Mouse (Mus musculus) left cerebral cortex, adult 6 months (tissue): ENCODE measurements around the gene Cpa1. TPM values are rescaled to one million over a fixed set of nuclear protein-coding genes. Genes with fewer than 3 reads are reported as not detected.

Source experiments
- long read RNA-seq, 2 experiments: library from polyadenylated mRNA; unstranded; transcript quantifications; one replicate each; pipeline ENCODE4 v2.0.0; 2019 to 2020
- polyA plus RNA-seq: library from polyadenylated mRNA; unstranded; fragments of <200 nt; fragmentation: Nextera tagmentation; gene quantifications from 2 replicates; pipeline ENCODE4 v1.2.3, GENCODE M21; 2021

Gene Cpa1
- not detected in 2 replicates for polyA plus RNA-seq
- long read RNA-seq, experiment 1: 0 reads
- long read RNA-seq, experiment 2: 0 reads

GRCm38 (mm10) chr6:30638674-30639268 lies at the start of gene Cpa1:
Gene Cpa1, plus strand, starts transcription at chr6:30639218.

GRCm38 (mm10) chr6:30610710-30611109 lies 28.3 kb upstream of the Cpa1 start, which contains the start of gene Cpa5:
Gene Cpa5, plus strand, starts transcription at chr6:30611010.

GRCm38 (mm10) chr6:30693350-30693991 lies 54.5 kb downstream of the Cpa1 start, which contains the start of gene Cep41:
Gene Cep41, minus strand, starts transcription at chr6:30693749.

Other genes starting within 250 kb of the Cpa1 start
- gene Zc3hc1, start 248.2 kb upstream of the Cpa1 start, polyA plus RNA-seq: 28.7 and 40.5 TPM in 2 replicates
- gene Klhdc10, start 237.3 kb upstream of the Cpa1 start, polyA plus RNA-seq: 4.3 and 5.1 TPM in 2 replicates
- 28.7 and 41.4 TPM in 2 replicates for gene Tmem209, start 129.4 kb upstream of the Cpa1 start, polyA plus RNA-seq
- 0.16 and 0.25 TPM in 2 replicates for gene Ssmem1, start 129.4 kb upstream of the Cpa1 start, polyA plus RNA-seq
- gene Cpa2, start 97.6 kb upstream of the Cpa1 start, polyA plus RNA-seq: 3.5 and 4.9 TPM in 2 replicates
- gene Cpa4, start 70.8 kb upstream of the Cpa1 start, polyA plus RNA-seq: 0.18 and 0.32 TPM in 2 replicates
- gene Cpa5, start 28.2 kb upstream of the Cpa1 start, polyA plus RNA-seq: 0.11 TPM in 1 of 2 replicates, not detected in the other
- 3.0 and 8.3 TPM in 2 replicates for gene Cep41, start 54.5 kb downstream of the Cpa1 start, polyA plus RNA-seq
- 46.8 and 66.7 TPM in 2 replicates for gene Mest, start 84.3 kb downstream of the Cpa1 start, polyA plus RNA-seq